Mouse (Mus musculus) gastrocnemius, postnatal 25 days (tissue): Measurements from ENCODE around the gene Pfkm. TPM values are rescaled to one million over a fixed set of nuclear protein-coding genes. Genes with fewer than 3 reads are reported as not detected.

Source experiments
- DNase-seq: peaks from one replicate; pipeline ENCODE4 v3.0.0; 2022
- total RNA-seq, 2 experiments: library from RNA; stranded (reverse); gene quantifications; 1 replicate in 1 of 2; 2 replicates in 1 of 2; pipeline ENCODE4 v1.2.3; 2021

Pfkm gene
- total RNA-seq, 2 experiments from 2014 or later: 2,083 to 2,117 TPM

DNA sequence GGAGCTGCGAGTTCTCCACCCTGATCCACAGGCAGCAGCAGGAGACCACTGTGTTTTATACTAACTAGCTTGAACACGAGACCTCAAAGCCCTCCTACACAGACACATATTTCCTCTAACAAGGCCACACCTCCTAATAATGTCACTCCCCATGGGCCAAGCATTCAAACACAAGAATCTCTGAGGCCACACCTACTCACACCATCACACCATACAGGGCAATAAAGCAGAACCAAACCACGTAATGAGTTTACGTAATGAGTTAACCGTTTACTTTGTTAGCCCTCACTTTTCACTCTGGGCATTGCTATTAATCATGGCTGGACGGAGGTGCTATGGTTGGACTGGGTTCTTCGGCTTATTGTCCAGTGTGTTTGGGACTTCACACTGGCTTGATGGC is 47.4 kb downstream of the Pfkm start:
- DNase-seq: no peak

DNA sequence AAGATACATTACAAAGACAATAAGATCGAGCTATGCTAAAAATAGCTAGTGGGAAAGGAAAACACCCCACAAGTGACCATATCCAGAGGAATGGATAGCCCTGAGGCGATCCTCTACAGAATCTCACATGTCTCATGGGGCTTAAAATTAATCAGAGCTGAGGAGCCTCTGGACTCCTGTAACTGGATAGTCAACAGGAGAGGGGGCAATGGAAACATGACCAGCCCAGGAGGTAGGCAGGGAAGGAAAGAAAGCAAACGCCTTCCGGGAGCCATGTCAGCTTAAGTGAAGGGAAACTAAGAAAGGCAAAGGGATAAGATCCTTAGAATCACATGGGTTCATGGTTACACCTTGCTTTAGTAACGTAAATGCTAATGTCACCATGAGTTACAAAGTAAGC is 48.4 kb downstream of the Pfkm start:
- DNase-seq: no peak

DNA sequence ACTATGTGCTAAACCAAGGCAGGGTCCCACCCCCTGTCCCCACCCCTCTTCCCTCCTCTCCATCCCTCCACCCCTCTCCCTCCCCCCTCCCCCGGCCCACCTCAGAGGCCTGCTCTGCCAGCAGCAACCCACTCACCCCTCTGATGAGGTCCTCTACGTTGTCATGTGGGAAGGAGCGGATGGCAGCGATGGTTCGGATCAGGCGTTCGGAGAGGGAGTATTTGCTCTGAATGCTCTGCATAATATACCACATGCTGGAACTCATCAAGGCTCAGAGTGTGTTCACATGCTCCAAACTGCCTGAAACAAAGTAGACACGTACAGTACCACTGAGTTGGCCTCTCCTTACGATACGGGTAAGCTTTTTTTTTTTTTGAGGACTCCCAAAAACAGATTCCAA is 50.1 kb downstream of the Pfkm start:
- no peak for DNase-seq

DNA sequence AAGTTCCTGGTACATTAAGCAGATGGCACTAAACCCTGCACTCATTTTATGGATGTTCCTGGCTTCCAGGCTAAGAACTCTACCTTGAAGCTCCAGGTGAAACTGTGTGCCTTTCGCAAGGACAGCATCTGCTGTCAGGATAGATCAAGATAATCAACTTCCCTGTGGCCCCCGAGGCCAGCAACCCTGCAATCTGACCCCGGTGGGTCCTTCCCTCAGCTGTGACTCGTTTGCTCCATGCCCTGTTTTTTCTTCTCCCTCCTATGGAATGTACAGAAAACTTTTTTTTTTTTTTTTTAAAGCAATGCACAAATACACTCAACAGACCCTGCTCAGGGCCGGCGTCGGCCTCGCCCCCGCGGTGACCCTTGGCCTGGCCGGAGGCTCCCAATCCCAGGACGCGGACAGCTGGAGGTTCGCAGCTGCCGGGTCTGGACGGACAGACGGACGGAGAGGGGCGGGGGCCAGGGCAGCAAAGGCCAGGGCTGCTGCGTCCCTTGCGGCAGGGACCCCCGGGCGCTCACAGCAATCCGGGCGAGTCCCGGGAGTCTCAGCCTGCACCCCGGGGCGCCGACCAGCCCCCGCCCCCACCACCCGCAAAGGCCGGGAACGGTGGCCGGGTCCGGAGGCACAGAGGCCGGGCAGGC is 52.6 kb downstream of the Pfkm start:
- no peak for DNase-seq

DNA sequence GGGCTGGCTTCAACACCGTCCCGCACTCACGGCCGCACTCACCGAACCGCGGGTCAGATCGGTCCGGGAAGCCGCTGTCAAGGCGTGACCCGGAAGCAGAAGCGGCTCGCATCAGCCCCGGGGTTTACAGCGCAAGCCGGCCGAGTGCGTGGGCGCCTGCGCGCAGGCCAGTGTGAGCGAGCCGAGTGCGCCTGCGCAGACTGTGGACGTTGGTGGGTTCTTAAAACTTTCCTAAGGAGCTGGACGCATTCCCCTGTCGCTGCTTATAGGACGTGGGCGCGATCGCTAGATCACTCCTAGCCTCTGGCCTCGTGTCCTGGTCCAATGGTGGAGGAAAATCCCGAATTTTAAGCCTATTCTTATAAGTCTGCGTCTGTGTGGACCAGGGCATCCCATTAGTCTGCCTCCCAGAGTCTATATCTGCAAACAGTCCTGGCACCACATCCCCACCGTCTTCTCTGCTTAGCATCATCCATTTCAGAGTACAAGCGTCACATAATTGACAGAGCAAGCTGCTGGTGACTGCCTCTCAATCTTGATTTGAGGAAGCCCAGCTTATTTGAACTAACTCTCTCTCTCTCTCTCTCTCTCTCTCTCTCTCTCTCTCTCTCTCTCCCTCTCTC is 53.3 kb downstream of the Pfkm start:
- peak; percentile 92 for DNase-seq

DNA sequence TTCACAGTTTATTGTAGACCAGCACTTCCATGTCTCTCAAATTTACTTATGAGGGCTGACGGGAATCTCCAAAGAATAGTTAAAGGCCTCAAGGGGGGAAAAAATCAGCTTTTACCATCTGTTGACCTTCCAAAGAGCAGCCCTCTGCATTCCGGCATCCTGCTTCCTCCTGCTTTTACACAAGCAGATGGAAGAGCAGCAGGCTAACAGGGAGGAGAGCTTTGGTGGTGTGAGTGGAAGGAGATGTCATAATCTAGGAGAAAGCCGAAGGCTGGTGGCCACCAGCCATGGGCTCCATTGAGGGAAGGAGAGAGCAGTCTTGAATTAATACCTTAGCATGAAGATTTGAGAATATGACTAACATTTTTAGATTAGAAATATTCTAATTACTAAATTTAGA is 56.0 kb downstream of the Pfkm start:
- DNase-seq: no peak

DNA sequence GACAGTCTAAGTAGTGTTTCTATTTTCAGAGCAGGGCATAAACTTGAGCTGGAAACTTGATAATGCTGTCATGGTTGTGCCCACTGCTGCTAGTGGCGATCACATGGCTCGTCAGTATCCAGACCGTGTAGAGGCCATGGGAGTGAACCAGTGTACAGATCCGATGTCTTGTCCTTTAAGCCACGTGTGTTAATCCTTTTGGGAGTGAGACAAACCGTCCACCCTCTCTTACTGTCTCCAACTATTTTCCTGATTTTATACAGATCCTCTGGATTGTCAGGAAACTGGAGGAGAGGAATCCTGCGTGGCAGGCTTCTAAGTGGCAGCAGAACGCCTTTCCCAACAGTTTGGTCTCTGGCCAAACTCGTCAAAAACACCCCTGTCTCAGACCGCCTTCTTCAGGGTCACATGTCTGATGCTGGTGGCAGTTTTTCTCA is 56.8 kb downstream of the Pfkm start:
- peak; percentile 67 for DNase-seq

DNA sequence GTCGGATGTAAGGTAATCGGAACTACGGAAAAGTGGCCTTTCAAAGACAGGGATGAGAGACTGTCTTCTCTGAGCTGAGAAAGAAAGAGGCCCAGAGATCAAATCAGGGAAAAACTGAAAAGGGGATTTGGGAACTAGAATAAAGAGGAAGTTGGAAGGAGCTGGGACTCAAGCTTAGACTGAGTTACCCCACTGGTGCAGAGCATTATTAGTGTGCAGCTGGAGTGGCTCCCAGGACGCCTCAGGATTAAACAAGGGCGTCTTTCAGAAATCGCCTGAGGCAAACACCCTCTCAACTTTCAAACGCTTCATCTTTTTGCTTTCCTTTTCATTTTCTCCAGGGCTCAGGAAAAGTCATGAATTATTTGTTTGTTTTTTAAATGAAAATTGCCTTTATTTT is 60.5 kb downstream of the Pfkm start:
- no peak for DNase-seq

DNA sequence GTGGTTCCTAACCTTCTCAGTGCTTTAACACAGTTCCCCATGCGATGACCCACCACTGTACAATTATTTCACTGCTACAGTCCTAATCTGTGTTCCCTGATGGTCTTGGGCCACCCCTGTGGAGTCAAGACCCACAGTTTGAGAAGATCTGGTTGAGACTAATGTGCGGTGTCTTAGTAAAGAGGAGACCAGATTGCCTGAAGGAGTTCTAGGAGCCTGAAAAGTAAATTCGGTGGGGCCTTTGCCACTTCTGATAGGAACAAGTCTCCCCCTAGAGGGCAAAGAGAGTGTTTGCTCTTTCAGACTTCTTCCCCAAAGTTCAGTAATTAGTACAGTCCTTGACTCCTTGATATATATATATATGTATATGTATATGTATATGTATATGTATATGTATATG is 61.2 kb downstream of the Pfkm start:
- no peak for DNase-seq

DNA sequence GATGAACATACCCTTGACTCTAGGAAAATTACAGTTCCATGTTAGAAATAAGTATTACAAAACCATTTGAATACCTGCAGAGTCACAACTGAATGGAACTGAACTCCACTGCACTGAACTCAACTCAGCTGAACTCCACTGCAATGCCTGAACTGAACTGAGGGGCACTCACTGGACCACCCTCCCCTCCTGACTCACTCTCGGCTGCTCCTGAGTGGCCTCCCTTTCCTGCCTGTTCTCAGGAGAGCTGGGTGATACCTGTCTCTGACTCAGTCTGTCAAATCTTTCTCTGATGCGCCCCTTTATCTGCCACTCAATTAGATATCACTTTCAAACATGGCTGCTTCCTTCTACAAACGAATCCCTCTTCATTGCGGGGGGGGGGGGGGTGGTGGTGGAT is 61.8 kb downstream of the Pfkm start:
- no peak for DNase-seq

DNA sequence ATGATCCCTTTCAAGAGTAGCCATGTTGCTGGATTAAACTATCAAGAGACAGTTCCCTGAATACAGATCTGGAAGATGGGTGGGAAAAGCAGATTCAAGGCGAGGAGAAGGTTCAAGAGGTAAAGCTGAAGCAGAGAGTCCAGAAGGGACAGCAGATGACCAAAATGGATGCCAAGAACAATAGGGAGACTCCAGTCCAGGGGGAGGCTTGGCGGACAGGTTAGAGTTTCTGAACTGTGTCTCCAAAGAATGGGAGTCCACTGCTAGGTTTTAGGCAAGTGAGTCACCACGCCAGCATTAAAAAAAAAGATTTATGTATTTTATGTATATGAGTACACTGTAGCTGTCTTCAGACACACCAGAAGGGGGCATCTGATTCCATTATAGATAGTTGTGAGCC is 62.2 kb downstream of the Pfkm start:
- no peak for DNase-seq

DNA sequence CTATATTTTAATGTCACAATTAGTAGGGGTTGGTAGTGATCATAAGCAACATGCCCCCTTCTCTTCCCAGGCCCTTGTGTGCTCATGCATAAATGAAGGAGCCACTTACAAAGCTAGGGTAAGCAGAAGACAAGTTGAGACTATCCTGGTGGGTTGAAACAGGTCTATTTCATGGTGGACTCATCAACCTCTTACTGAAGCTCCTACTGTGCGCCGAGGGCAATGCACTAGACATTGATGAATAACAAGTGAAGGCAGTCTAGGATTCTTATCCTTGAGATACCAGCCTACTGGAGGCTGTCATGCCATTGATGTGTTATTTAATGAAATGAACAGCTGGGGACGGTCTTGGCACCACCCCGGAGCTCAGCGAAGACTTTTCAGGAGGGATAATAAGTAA is 62.9 kb downstream of the Pfkm start:
- DNase-seq: no peak

DNA sequence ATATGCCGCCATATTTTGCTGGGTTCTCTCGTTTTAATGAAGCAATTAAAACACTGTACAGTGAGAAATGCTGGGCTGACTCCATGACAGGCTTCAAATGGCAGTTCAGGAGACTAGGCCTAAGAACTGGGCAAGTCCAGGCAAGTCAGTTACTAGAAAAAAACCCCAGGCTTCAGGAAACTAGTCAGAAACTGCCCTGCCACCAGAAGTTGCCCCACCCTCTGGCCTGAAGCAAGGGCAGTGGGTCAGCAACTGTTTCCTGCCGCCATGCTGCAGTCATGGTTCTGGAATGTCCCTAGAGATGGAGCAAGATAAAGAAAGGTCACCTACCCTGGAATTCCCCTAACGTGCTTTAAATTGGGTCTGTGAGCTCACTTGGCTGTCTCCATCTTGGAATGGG is 63.6 kb downstream of the Pfkm start:
- DNase-seq: no peak

DNA sequence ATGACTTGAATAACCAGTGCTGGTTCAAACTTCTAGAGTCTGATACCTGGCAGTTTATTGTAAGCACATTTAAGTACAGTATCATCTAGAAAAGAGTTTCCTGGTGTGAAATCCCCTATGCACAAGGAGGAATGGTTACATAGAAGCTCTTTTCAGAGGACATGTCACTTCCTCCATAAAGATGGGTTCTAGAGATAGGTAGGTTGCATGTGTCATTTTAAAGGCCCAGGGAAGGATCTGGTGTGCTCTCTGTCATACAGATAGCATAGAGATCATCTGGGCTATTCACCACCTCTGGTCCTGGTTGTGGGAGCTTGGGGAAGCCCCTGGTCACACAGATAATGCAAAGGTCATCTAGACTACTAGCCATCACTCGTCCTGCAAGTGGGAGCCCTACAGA is 64.9 kb downstream of the Pfkm start:
- DNase-seq: no peak

DNA sequence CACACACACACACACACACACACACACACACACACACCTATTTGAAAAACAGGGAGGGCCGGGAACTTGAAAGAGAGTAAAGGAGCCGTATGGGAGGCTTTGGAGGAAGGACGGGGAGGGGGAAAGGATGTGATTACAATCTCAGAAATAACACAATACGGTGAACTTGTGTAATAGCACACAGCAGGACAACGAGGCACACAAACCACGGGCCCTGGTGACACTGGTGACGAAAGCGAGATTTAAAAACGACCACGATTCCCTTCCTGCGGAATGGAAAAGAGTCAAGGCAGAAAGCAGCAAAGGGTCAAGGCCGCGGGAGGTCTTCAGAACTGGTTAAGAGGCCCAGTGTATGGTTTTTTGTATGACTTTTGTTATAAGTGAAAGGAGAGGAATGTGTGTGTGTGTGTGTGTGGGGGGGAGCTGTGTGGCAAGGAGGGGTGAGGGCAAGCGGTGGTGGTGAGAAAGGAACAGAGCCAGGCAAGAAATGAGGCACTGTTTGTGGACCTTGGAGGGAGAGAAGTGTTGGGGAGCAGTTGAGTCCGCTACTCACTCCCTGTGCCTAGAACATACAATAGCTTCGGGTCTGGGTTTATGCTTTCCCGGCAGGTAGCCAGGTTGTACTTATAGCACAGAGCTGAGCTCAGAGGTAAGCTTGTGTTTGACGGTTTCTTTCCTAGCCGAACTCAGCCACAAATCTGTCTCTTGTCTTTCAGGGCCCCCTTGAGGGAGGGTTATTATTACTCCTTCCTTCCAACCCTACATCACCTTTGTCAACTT is 68.8 kb downstream of the Pfkm start:
- no peak for DNase-seq

DNA sequence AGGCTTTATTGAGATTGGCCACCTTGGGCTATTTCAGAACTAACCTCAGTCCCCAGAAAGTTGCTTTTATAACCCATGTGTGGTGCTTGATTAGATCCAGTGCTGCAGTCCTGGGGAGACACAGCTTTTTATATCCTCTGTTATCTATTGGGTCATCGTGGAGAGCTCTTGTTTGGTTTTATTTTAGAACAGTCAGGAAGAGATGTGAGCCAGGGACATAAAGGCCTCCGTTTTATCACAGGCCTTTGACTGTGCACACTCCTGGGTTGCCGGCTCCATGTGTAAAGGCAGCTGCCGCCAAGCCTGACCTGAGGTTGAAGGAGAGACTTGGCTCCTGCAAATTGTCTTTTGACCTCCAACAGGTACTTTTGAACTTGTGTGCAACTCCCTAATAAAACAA is 70.2 kb downstream of the Pfkm start:
- no peak for DNase-seq

DNA sequence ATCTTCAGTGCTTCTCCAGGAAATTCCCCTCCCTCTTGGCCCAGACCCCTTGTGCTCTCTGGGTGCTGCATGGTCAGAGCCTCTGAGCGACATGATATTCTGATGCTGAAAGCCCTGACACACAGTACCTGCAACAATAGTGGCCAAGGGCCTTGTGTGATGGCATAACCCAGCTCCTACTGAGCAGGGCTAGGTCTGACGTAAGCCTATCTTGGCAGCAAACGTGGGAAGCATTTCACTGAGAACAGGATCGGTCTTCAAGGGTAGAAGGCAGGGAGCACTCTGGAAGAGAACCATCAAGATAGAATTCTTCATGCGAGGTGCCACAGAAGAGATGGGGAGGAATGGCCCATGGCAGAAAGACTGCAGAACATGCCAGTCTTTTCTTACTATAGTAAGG is 73.1 kb downstream of the Pfkm start, which contains the start of gene Asb8:
Asb8 (minus strand) TSS at position 101 of the 400 bp plus-strand sequence.
- DNase-seq: no peak

DNA sequence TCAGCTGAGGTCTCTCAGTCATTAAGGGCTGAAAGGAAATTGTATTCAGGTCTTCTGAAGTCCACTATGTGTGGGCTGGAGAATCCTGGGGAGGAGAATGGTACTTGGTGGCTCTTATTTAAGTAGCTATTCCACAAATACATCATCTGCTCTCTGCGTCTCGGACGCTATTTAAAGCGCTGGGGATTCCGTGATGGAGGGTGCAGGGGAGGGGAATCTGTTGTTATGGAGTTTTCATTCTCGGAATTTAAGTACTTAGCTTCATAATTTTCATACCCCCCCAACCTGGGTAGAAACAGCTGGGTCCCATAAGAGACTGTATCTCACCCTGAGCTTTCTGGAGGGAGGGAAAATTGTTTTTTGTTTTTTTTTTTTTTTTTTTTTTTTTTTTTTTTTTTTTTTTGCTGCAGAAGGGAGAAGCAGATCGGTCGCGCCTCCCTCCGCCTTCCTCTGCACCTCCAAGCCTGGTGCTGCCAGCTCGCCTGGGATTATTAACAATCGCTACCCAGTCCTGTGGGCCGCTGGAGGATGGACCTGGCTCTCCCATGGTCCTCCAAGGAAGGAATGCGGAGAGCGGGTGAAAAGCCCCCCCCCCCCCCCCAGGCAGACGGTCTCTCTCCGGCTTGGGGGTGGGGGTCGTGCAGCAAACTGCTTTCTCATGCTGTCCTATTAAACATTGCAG is 74.7 kb downstream of the Pfkm start, which contains the start of gene Ccdc184:
Ccdc184 (plus strand) TSS at position 196 of the 682 bp plus-strand sequence.
- no peak for DNase-seq

DNA sequence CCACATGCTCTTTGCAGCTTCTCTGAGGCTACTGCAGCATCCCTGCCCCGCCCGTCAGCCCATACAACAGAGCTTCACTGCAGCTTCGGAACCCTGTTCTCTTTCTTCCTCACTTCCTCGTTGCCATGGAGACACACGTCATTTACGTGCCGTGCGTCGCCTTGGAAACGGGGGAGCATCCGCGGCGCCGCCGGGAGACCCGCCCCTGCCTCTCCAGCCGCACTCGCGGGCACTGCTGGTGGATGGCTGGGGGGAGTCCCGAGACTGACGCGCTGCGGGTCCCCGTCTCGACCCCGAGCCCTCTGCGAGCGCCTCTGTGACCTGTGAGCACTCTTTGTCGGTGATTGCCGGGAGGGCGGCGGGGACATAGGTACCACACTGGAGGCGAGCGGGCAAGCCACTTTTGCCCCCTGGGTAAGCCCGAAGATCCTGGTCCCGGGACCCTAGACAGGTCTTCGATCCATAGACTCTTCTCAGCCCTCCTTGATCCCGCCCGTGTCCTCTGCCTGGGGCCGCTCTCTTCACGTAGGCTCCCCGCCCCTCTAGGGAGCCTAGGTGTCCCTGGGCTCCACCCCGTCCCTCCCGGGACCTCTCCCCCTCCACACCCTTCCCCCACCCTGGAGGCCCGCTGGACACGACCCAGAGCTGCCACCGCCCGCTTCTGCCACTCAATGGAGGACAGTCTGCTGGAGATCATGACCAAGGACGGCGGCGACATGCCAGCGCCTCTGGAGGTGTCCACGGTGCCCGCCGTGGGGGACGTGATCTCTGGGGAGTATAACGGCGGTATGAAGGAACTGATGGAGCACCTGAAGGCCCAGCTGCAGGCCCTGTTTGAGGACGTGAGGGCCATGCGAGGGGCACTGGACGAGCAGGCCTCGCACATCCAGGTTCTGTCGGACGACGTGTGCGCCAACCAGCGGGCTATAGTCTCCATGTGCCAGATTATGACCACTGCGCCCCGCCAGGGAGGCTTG is 75.5 kb downstream of the Pfkm start:
- DNase-seq: no peak

DNA sequence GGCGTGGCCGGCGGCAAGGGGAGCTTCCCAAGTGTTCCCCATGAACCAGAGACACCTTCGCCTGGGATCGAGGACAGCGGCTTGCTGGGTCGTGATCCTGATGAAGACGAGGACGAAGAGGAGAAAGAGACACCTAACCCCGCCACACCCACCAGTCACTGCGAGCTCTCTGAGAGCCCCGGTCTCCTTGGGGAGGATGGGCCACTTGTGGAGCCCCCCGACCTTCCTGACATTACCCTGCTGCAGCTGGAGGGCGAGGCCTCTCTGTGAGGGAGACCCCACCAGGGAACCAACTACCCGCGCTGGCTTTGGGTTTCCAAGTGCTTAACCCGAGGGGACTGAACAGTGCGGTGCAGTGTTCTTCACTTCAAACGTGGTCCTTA is 76.2 kb downstream of the Pfkm start:
- DNase-seq: no peak

DNA sequence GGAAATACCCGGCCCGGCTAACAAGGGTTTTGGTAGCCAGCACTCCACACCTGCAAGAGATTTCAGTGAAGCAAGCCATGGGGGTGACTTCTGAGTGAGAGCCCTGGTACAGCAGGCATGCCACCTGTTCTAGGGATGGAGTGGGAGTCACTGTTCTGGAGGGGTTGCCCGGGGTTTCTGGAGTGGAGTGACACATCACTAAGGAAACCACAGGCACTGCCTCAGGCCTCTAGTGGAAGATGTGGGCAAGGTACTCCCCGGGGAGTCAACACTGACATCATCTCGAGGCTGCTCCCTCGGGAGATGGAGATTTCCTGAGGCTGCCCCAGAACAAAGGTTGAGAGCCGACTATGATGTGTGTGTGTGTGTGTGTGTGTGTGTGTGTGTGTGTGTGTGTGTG is 78.0 kb downstream of the Pfkm start:
- DNase-seq: no peak

DNA sequence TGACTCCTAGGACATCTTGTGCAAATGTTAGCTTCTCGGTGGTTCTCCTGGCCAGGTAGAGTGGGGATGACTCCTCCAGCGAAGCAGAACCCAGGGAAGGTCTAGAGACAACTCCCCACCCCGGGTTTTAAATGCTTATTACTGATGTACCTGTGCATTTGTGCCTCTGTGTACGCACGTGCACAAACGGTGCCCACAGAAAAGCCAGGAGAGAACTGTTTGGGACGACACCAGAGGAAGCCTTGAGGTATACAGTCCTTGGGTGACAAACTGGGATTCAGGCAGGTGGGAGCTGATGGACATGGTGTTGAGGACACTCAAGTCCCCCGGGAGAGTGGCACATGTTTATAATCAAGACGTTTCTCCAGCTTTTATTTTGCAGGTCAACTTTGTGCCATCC is 78.5 kb downstream of the Pfkm start:
- DNase-seq: no peak
